Mouse (Mus musculus): ENCODE data around the gene 4930430F08Rik.
"Not testable (repeated sequence)": the region's sequence is repeated elsewhere in the genome, so short reads cannot be mapped to it uniquely, and the experiment has no call there.

The 4930430F08Rik gene

GRCm38 (mm10) chr10:100590323-100590722, at the start of gene 4930430F08Rik, which contains the start of gene 1700017N19Rik:
Gene 4930430F08Rik, minus strand, starts transcription at chr10:100590423.
Gene 1700017N19Rik, plus strand, starts transcription at chr10:100590484.
- no peak for DNase-seq (ENCODE audit: low spot score)

- peak; percentile 62 for DNase-seq (ENCODE audit: low spot score)
Observed at GRCm38 (mm10) chr10:100629762-100630438, 39.7 kb upstream of the 4930430F08Rik start.

GRCm38 (mm10) chr10:100622494-100622893, 32.3 kb upstream of the 4930430F08Rik start:
- no peak for DNase-seq (ENCODE audit: low spot score)

GRCm38 (mm10) chr10:100620040-100620439, 29.8 kb upstream of the 4930430F08Rik start:
- no peak for DNase-seq (ENCODE audit: low spot score)

- no peak for DNase-seq (ENCODE audit: low spot score)
Observed at GRCm38 (mm10) chr10:100619474-100619873, 29.3 kb upstream of the 4930430F08Rik start.

- no peak for DNase-seq (ENCODE audit: low spot score)
Observed at GRCm38 (mm10) chr10:100617233-100617903, 27.1 kb upstream of the 4930430F08Rik start.

GRCm38 (mm10) chr10:100604254-100604653, 14.0 kb upstream of the 4930430F08Rik start:
- no peak for DNase-seq (ENCODE audit: low spot score)

GRCm38 (mm10) chr10:100603511-100603910, 13.3 kb upstream of the 4930430F08Rik start:
- no peak for DNase-seq (ENCODE audit: low spot score)

- DNase-seq (ENCODE audit: low spot score), result no peak
Observed at GRCm38 (mm10) chr10:100598339-100598738, 8.1 kb upstream of the 4930430F08Rik start.

- DNase-seq (ENCODE audit: low spot score), result peak; percentile 84
Observed at GRCm38 (mm10) chr10:100588932-100589388, 1.3 kb downstream of the 4930430F08Rik start.

- DNase-seq (ENCODE audit: low spot score), result no peak
Observed at GRCm38 (mm10) chr10:100588524-100588923, 1.7 kb downstream of the 4930430F08Rik start.

GRCm38 (mm10) chr10:100584178-100584577, 6.0 kb downstream of the 4930430F08Rik start:
- no peak for DNase-seq (ENCODE audit: low spot score)

GRCm38 (mm10) chr10:100575294-100575693, 14.9 kb downstream of the 4930430F08Rik start:
- DNase-seq (ENCODE audit: low spot score), result no peak

- DNase-seq (ENCODE audit: low spot score), result no peak
Observed at GRCm38 (mm10) chr10:100574505-100575149, 15.6 kb downstream of the 4930430F08Rik start.

GRCm38 (mm10) chr10:100571707-100572106, 18.5 kb downstream of the 4930430F08Rik start:
- no peak for DNase-seq (ENCODE audit: low spot score)

GRCm38 (mm10) chr10:100564112-100564511, 26.1 kb downstream of the 4930430F08Rik start:
- DNase-seq (ENCODE audit: low spot score), result no peak

- DNase-seq (ENCODE audit: low spot score), result not testable (repeated sequence)
Observed at GRCm38 (mm10) chr10:100560194-100560883, 29.9 kb downstream of the 4930430F08Rik start.

GRCm38 (mm10) chr10:100556566-100557175, 33.6 kb downstream of the 4930430F08Rik start:
- DNase-seq (ENCODE audit: low spot score), result no peak

GRCm38 (mm10) chr10:100524499-100525390, 65.5 kb downstream of the 4930430F08Rik start:
- no peak for DNase-seq (ENCODE audit: low spot score)

GRCm38 (mm10) chr10:100522330-100522729, 67.9 kb downstream of the 4930430F08Rik start:
- DNase-seq (ENCODE audit: low spot score), result no peak
